Mouse (Mus musculus) bone marrow, adult 2 months (tissue): ENCODE measurements at regions not wholly inside any gene's neighbourhood (a gene's known extent, or its start where the extent isn't known, plus 50 kb on each side); places are given as distances from the start of the nearest gene placed in this dataset.

Experiments used
- H3K27ac ChIP-seq: fragments of 200-500 bp; 2 replicates; pipeline ENCODE4 v1.5.1; 2012; ENCODE audit warnings: low read depth, mild to moderate bottlenecking, control low read depth, inconsistent platforms, low read length; ENCODE audit not compliant: control insufficient read depth, poor library complexity, insufficient read depth
- H3K4me1 ChIP-seq: fragments of 200-500 bp; 2 replicates; pipeline ENCODE4 v1.6.1; 2011; ENCODE audit warnings: low read length; ENCODE audit not compliant: control insufficient read depth, insufficient read depth
- H3K4me3 ChIP-seq: fragments of 200-500 bp; replicated peaks from 2 replicates; pipeline ENCODE3; 2011; ENCODE audit warnings: mild to moderate bottlenecking, low read depth, low read length, control low read depth; ENCODE audit not compliant: control insufficient read depth
- CTCF ChIP-seq: fragments of 200-500 bp; IDR thresholded peaks from 2 replicates; pipeline ENCODE4 v1.5.1; 2011; ENCODE audit warnings: low read length, control low read depth; ENCODE audit not compliant: control insufficient read depth, insufficient read depth
- POLR2A ChIP-seq: fragments of 200-500 bp; IDR thresholded peaks from 2 replicates; pipeline ENCODE4 v1.6.1; 2011; ENCODE audit warnings: low read depth, mild to moderate bottlenecking, control low read depth, low read length, borderline replicate concordance; ENCODE audit not compliant: control insufficient read depth
- WGBS: fragments of 180-500 bp; shearing (Covaris S2); methylation state at CpG from one replicate; pipeline ENCODE4 v1.1.7; 2018; 5-methylcytosine and 5-hydroxymethylcytosine counted together

DNA sequence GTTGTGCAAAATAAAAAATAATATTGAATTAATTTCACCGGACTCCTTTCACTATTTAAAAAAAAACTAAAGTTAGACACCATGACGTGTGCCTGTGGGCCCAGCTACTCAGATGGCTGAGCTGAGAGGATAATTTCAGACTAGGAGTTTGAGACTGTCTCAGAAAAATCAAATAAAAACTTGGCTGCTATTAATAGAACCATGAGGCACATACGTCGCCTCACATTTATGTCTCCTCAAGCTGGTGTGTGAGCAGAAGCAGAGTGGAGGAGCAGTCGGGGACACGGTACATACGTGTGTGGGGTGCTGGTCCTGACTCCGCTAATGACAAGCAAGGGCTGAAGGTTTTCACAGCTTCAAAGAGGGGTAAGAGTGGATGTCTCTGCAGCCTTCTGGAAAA lies 52.8 kb upstream of the Dmrtb1 start:
- TF ChIP-seq POLR2A (no peak), CTCF (no peak)
- H3K4me3 ChIP-seq, result no peak overlapping the region
- H3K27ac ChIP-seq, result no peak overlapping the region
- H3K4me1 ChIP-seq, result peaks cover 3% of the 10 kb centered on the region
- 93% methylated on average over 8 of the region's 8 CpGs for WGBS

DNA sequence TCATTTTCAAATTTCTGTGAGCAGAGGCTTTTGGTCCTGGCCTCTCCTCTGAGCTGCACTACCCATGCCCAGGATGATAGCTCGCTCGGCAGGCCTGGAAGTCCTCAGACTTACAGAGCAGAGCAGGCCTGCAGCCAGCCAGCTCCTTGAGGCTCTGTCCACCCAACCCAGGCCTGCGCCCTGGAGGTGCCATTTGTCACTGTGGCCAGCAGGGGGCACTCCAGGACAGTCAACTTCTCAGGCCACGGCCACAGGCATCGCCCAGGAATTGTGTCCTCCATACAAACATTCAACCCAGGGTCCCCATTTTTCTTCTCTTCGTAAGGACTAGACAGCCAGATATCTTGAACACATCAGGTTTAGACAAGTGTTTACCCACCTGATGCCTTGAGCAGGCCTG lies 53.9 kb upstream of the Dmrtb1 start:
- Histone ChIP-seq H3K27ac (no peak overlapping the region), H3K4me1 (peaks cover under 1% of the 10 kb centered on the region; the same call in 1 of the 2 replicates), H3K4me3 (no peak overlapping the region)
- WGBS, result 1% methylated on average over 6 of the region's 6 CpGs
- TF ChIP-seq POLR2A (no peak; the same call in 1 of the 2 replicates), CTCF (peak; percentile 93)

DNA sequence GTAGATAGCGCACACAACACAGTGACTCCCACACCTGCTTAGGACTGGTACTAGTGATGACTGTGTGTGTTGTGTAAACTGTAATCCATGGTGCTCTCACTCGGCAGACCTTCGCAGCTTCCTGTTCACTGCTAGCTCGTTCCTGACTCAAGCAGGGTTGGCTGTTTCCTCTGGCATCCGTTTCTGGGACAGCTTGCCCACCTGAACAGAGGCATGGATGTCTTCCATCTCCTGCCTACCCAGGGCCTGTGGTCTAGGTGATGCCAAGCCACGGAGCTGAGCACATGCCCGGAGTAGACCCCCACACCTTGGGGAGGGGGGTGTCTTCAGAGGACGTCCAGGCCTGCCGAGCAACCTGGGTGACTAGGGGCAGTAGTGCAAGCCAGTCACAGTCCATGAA lies 54.7 kb upstream of the Dmrtb1 start:
- WGBS, result 47% methylated on average over 9 of the region's 9 CpGs
- peaks cover under 1% of the 10 kb centered on the region for H3K4me1 ChIP-seq
- TF ChIP-seq CTCF, result no peak
- TF ChIP-seq POLR2A, result no peak
- no peak overlapping the region for H3K4me3 ChIP-seq
- no peak overlapping the region for H3K27ac ChIP-seq

DNA sequence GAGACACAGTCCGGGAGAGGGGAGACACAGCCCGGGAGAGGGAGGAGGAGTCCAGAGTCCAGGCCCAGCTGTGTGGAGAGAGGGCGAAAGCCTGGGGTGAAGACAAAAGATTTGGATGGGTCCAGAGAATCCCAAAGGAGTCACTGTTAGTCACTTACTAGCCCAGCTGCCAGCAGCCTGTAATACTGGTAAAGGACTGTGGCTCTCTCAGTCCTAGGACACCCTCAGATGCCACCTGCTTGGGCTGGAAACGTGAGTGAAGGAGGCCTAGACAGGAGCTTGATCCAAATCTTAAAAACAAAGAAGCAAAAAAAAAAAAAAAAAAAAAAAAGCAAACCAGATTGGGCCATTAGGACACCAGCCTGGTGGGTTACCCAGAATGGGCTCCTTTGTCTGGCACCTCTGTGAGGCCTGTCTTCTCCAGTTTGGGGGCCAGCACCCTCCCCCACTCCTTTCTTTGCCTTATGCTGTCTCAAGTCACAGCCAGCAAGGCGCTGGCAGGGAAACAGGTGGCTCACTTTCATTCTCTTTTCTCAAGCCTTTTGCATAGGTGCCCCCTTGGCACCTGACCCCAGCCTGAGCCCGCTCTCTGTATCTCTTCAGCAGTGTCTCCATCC lies 55.9 kb upstream of the Dmrtb1 start:
- TF ChIP-seq CTCF, result no peak
- no peak for TF ChIP-seq POLR2A
- peaks cover 2% of the 10 kb centered on the region for H3K4me1 ChIP-seq
- no peak overlapping the region for H3K4me3 ChIP-seq
- no peak overlapping the region for H3K27ac ChIP-seq
- 82% methylated on average over 6 of the region's 6 CpGs for WGBS

DNA sequence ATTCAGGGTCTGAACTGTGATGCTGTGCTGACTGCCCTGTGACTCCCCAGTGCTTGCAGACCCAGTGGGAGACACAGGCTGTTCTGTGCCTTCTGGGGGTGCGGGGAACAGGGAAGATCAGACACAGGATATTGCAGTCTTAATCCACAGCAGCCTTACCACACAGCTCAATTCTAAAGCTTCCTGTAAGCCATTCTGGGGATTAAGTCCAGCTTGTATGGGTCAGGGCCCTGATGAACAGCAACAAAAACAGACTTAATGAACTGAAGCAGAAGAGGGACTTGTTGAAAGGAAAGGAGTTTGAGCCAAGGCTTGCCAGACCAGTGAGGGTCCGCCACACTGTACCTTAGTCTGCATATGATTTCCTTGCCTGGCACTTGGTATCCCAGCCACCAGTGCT lies 58.4 kb upstream of the Lrp8 start:
- 53% methylated on average over 2 of the region's 2 CpGs for WGBS
- no peak overlapping the region for H3K4me3 ChIP-seq
- TF ChIP-seq CTCF, result no peak
- TF ChIP-seq POLR2A, result no peak
- peaks cover 4% of the 10 kb centered on the region for H3K4me1 ChIP-seq
- peak overlapping the region; percentile 32; the same call in 1 of the 2 replicates for H3K27ac ChIP-seq

DNA sequence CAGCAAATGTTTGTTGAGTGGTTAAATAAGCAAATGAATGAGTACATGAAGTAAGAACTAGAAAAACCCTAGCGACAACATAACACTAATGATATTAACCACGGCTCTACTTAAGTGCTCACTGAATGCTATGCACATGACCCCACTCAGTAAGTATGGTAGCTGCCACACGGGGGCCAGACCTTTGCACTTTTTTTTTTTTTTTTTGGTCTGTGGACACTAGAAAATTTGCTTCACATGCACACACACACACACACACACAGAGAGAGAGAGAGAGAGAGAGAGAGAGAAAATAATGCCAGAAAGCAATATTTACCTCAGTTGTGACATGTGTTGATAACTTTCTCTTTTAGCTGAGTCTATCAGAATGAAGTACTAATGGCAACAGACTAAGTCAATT lies 55.7 kb upstream of the Lrp8 start:
- H3K4me3 ChIP-seq, result no peak overlapping the region
- TF ChIP-seq POLR2A (no peak), CTCF (no peak)
- H3K4me1 ChIP-seq, result peaks cover 4% of the 10 kb centered on the region
- whole genome bisulfite sequencing, result 69% methylated on average over 3 of the region's 3 CpGs
- no peak overlapping the region for H3K27ac ChIP-seq

DNA sequence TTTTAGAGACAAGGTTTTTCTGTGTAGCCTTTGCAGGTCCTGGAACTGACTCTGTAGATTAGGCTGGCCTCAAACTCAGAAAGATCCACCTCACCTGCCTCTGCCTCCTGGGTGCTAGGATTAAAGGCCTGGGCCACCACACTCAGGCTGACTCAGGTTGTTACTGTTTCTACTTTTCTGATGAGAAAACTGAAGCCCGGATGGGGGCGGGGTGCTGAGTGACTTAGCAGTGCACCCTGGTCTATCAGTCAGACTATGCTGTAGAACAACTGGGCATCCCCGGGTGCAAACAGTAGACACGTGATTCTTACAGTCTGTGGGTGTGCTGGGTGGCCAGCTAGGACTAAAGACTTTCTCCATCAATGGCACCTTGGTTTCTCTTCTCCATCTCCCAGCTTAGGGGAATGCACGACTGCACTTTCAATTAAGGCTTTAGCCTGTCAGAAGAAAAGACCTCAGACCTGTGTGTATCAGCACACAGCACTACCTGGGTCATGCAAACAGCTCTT lies 55.1 kb upstream of the Lrp8 start:
- Histone ChIP-seq H3K27ac (no peak overlapping the region; the same call in 1 of the 2 replicates), H3K4me1 (peaks cover 4% of the 10 kb centered on the region), H3K4me3 (no peak overlapping the region)
- TF ChIP-seq CTCF, result no peak
- no peak for TF ChIP-seq POLR2A
- 61% methylated on average over 5 of the region's 5 CpGs for WGBS

DNA sequence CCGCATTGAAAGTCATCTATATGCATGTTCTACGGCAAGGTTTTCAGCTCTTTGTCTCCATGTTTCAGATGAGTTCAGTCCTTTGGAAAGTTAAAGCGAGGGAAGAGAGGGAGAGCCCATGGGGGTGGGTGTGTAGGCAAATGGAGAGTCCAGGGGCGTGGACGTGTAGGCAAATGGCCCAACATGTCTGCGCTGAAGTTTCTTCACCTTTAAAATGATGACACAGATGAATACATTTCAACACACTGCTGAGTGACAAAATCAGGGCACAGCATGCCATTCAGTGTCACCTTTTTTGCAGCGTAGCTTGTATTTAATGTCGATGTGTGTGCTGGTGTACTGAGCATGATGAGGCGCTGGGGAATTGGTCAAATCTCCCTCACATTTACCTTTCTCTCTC lies 54.6 kb upstream of the Lrp8 start:
- H3K4me3 ChIP-seq, result no peak overlapping the region
- WGBS, result 61% methylated on average over 9 of the region's 9 CpGs
- peak overlapping the region; percentile 50 for H3K27ac ChIP-seq
- H3K4me1 ChIP-seq, result peaks cover 4% of the 10 kb centered on the region
- TF ChIP-seq POLR2A, result no peak
